Mouse (Mus musculus) lung, postnatal 0 days (tissue): ENCODE results near the gene Tdgf1. TPM values are rescaled to one million over a fixed set of nuclear protein-coding genes. Genes with fewer than 3 reads are reported as not detected.
A peak's percentile ranks its signal among the peaks of the same experiment; 100 is the strongest.

Experiments used
- ATAC-seq: fragments of 200-750 bp; cut with Nextera tagmentation; 2 replicates; pipeline ENCODE4 v1.8.0; 2017; ENCODE audit warnings: moderate library complexity
- DNase-seq: peaks from one replicate; pipeline ENCODE4 v3.0.0-alpha.2; 2016; ENCODE audit warnings: low spot score
- H3K27ac ChIP-seq: fragments of 300-500 bp; sonication (generic); 2 replicates; pipeline ENCODE4 v1.5.1; 2014; ENCODE audit warnings: antibody characterized with exemption, mild to moderate bottlenecking, low read length, mixed read lengths
- H3K27me3 ChIP-seq: fragments of 300-500 bp; sonication (generic); replicated peaks from 2 replicates; pipeline ENCODE4 v1.6.1; 2014; ENCODE audit warnings: low read length, mixed read lengths; ENCODE audit not compliant: insufficient read depth
- H3K36me3 ChIP-seq: fragments of 300-500 bp; sonication (generic); 2 replicates; pipeline ENCODE4 v1.6.1; 2014; ENCODE audit warnings: low read length, mixed read lengths; ENCODE audit not compliant: insufficient read depth
- H3K4me1 ChIP-seq: fragments of 300-500 bp; sonication (generic); 2 replicates; pipeline ENCODE4 v1.6.1; 2014; ENCODE audit warnings: antibody characterized with exemption, low read depth, low read length, mixed read lengths; ENCODE audit not compliant: insufficient read depth
- H3K4me2 ChIP-seq: fragments of 300-500 bp; sonication (generic); replicated peaks from 2 replicates; pipeline ENCODE4 v1.6.1; 2014; ENCODE audit warnings: low read depth, mild to moderate bottlenecking, low read length, moderate library complexity, mixed read lengths
- H3K4me3 ChIP-seq: fragments of 300-500 bp; sonication (generic); 2 replicates; pipeline ENCODE4 v1.5.1; 2014; ENCODE audit warnings: low read depth, low read length
- H3K9ac ChIP-seq: fragments of 300-500 bp; sonication (generic); replicated peaks from 2 replicates; pipeline ENCODE4 v1.6.1; 2014; ENCODE audit warnings: low read depth, mild to moderate bottlenecking
- H3K9me3 ChIP-seq: fragments of 300-500 bp; sonication (generic); 2 replicates; pipeline ENCODE4 v1.6.1; 2016; ENCODE audit warnings: low read length, mixed read lengths
- CTCF ChIP-seq: IDR thresholded peaks from 2 replicates; pipeline ENCODE4 v1.5.1; 2016; ENCODE audit warnings: antibody characterized with exemption, mild to moderate bottlenecking
- EP300 ChIP-seq: IDR thresholded peaks from 2 replicates; pipeline ENCODE4 v1.6.1; 2016; ENCODE audit warnings: antibody characterized with exemption, mild to moderate bottlenecking, control low read depth
- WGBS: fragments of 180-500 bp; shearing (Covaris S2); extraction: QIAGEN DNeasy Blood & Tissue Kit; methylation state at CpG from one replicate; pipeline ENCODE4 v1.1.7; 2014; 5-methylcytosine and 5-hydroxymethylcytosine counted together
- polyA plus RNA-seq: library from polyadenylated mRNA; unstranded; fragments of >200 nt; fragmentation: Nextera tagmentation; extraction: Ambion mirVana; gene quantifications from 2 replicates; pipeline ENCODE4 v1.2.1, GENCODE M21; 2015

Gene Tdgf1
- polyA plus RNA-seq, 1 experiment from 2014 or later, result 0.19 TPM

DNA sequence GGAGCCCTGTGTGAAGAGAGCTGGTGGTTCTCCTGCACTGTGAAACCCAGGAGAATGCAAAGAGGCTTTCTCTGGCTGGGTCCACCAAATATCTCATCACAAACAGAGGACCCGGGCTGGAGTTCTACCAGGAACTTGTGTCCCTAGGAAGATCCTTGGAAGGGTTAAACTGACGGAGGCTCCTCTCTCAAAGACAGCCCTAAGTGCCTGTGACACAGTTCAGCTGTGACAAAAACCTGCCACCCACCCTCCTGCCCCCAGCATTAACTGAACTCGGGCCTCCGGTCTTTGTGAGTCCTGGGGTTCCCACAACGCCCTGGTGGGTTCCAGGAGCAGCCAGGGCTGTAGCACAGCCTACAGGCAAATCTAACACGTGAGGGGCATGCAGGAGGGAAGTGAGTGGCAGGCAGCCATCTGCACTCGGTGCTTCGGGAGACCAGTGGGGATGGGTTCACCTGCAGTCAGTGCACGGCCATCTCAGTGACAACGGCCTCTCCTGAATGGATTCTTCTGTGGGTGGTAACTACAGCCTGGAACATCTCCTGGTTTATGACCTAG, 46.4 kb downstream of the Tdgf1 start:
- H3K4me3 ChIP-seq, result no peak overlapping the region
- TF ChIP-seq CTCF (no peak), EP300 (no peak)
- H3K27me3 ChIP-seq, result no peaks in the 10 kb centered on the region
- ATAC-seq (no peak), DNase-seq (peak; percentile 58)
- no peak overlapping the region for H3K27ac ChIP-seq
- H3K9me3 ChIP-seq, result no peaks in the 10 kb centered on the region
- no peak overlapping the region for H3K9ac ChIP-seq
- no peak overlapping the region for H3K4me2 ChIP-seq
- no peaks in the 10 kb centered on the region for H3K36me3 ChIP-seq
- no peaks in the 10 kb centered on the region for H3K4me1 ChIP-seq
- 46% methylated on average over 10 of the region's 10 CpGs for WGBS

DNA sequence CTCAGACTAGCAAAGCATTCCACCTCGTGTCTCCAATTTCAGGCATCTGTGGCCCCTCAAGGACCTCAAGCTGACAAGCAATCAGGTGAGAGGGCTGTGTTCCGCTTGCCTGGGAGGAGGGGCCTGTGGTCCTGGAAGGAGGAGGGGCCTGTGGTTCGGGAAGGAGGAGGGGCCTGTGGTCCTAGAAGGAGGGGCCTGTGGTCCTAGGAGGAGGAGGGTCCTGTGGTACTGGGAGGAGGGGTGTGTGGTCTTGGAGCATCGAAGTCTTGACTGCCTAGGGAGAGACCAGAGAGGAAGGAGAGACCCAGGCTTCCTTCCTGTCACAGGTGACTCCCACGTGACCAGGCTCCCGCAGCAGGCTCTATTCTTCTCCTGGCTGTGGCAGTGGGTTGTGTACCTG, 49.4 kb downstream of the Tdgf1 start:
- 15% methylated on average over 6 of the region's 6 CpGs for WGBS
- Histone ChIP-seq H3K36me3 (0 out of 2 replicates have a peak, but pooled peaks cover 4% of the 10 kb centered on the region), H3K9ac (no peak overlapping the region), H3K4me2 (no peak overlapping the region), H3K27ac (no peak overlapping the region), H3K9me3 (no peaks in the 10 kb centered on the region), H3K27me3 (no peaks in the 10 kb centered on the region), H3K4me3 (no peak overlapping the region), H3K4me1 (no peaks in the 10 kb centered on the region)
- TF ChIP-seq CTCF, result no peak
- TF ChIP-seq EP300, result no peak
- ATAC-seq (peak; percentile 8; the same call in 1 of the 2 replicates), DNase-seq (peak; percentile 31)

DNA sequence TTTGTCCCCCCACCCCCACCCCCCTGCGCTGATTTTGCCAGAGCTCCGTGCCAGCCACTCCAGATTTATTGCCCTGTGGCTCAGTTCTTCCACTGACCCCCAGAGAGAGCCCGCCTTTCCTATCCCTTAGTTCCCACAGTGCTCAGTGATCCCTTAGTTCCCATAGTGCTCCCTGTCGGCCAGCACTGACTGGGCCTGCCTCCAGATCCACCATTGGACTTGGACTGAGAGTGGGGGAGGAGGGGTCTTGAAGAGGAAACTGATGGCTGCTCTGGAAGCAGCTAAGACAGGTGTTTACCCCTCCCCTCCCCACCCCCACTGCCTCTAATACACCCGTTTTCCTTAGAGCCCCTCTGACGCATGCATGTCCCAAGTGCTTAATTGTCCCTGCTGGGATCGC, 50.0 kb downstream of the Tdgf1 start:
- Histone ChIP-seq H3K4me3 (no peak overlapping the region), H3K9me3 (no peaks in the 10 kb centered on the region), H3K27ac (no peak overlapping the region), H3K27me3 (no peaks in the 10 kb centered on the region), H3K4me2 (no peak overlapping the region), H3K4me1 (no peaks in the 10 kb centered on the region; the same call in 1 of the 2 replicates), H3K9ac (no peak overlapping the region), H3K36me3 (0 out of 2 replicates have a peak, but pooled peaks cover 4% of the 10 kb centered on the region)
- no peak for ATAC-seq
- TF ChIP-seq EP300 (no peak), CTCF (no peak)
- no peak for DNase-seq
- whole genome bisulfite sequencing, result 40% methylated on average over 7 of the region's 7 CpGs

DNA sequence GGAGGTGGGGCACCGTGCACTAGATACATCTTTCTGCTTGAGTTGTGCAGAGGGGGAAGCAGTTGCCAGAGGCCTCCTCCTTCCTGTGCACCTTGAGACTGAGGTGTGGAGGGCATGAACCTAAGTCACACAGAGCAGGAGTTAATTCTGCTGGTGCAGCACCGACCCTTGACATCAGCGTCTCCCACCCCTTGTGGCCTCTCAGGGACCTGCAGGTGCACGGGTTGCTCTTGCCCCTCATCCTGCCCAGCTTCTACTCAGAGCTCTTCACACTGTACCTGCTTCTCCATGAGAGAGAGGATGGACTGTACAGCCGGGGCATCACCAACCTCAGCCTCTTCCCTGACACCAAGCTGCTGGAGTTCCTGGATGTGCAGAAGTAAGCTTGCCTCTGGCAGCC, 50.5 kb downstream of the Tdgf1 start:
- DNase-seq (no peak), ATAC-seq (no peak)
- H3K4me3 ChIP-seq, result no peak overlapping the region
- H3K27me3 ChIP-seq, result no peaks in the 10 kb centered on the region
- H3K4me2 ChIP-seq, result no peak overlapping the region
- 54% methylated on average over 5 of the region's 5 CpGs for WGBS
- H3K4me1 ChIP-seq, result no peaks in the 10 kb centered on the region; the same call in 1 of the 2 replicates
- TF ChIP-seq CTCF (peak; percentile 17; the same call in 1 of the 2 replicates), EP300 (no peak)
- H3K9ac ChIP-seq, result no peak overlapping the region
- H3K27ac ChIP-seq, result no peak overlapping the region
- H3K9me3 ChIP-seq, result no peaks in the 10 kb centered on the region
- peaks cover 8% of the 10 kb centered on the region; the same call in 1 of the 2 replicates for H3K36me3 ChIP-seq

DNA sequence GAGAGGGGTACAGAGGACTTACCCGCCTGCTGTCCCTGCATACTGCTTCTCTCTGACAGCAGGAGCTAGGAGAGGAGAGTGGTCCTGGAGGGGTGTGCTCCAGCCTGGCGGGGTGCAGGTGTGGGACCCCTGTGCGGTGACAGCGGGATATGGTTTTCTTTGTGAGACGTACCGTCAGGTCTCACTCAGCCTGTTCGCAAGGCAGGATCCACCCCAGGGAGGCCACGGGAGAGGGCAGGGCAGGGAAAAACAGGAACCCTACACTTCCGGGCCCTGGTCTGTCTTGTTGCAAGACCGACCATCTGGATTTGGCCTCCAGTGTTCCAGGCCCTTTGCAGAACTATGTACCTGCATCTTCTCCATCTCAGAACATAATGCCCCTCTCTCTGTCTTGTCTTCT, 52.5 kb downstream of the Tdgf1 start:
- Histone ChIP-seq H3K9ac (no peak overlapping the region), H3K36me3 (peaks cover 12% of the 10 kb centered on the region; the same call in 1 of the 2 replicates), H3K27ac (no peak overlapping the region), H3K9me3 (no peaks in the 10 kb centered on the region), H3K4me3 (no peak overlapping the region), H3K4me1 (no peaks in the 10 kb centered on the region; the same call in 1 of the 2 replicates), H3K27me3 (no peaks in the 10 kb centered on the region), H3K4me2 (no peak overlapping the region)
- WGBS, result 62% methylated on average over 10 of the region's 10 CpGs
- DNase-seq (no peak), ATAC-seq (no peak)
- no peak for TF ChIP-seq CTCF

DNA sequence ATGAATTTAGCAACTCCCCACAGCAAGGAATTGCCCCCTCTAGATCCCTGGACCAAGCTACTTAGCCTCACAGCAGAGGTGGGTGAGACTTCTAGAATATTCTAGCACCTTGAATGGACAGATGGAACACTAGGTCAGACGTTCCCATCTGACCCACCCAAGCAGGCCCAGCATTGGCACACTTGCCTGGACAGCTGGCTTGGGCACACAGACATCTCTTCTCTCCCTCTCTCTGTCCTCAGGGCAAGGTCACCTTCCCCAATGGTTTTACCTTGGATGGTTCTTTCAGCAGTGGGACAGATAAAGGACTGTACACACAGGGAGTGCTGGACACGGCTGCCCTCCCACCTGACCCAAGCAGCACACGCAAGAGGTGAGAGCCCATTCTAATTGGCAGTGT, 53.4 kb downstream of the Tdgf1 start:
- DNase-seq (no peak), ATAC-seq (no peak)
- TF ChIP-seq CTCF (no peak), EP300 (no peak)

More for the DNA sequence above, 53.4 kb downstream of the Tdgf1 start:
- no peaks in the 10 kb centered on the region for H3K27me3 ChIP-seq
- no peak overlapping the region for H3K4me3 ChIP-seq
- no peak overlapping the region for H3K9ac ChIP-seq
- no peaks in the 10 kb centered on the region; the same call in 1 of the 2 replicates for H3K4me1 ChIP-seq
- H3K27ac ChIP-seq, result no peak overlapping the region
- no peak overlapping the region for H3K4me2 ChIP-seq
- 76% methylated on average over 3 of the region's 3 CpGs for WGBS
- H3K36me3 ChIP-seq, result peaks cover 12% of the 10 kb centered on the region; the same call in 1 of the 2 replicates
- H3K9me3 ChIP-seq, result no peaks in the 10 kb centered on the region
